Mouse (Mus musculus) liver, embryonic 11.5 days (tissue): ENCODE measurements around the gene Kcnj3. TPM values are rescaled to one million over a fixed set of nuclear protein-coding genes. Genes with fewer than 3 reads are reported as not detected.

Experiments used
- ATAC-seq: fragments of 200-750 bp; cut with Nextera tagmentation; replicated peaks from 2 replicates; pipeline ENCODE4 v1.8.0; 2017; ENCODE audit warnings: moderate number of reproducible peaks, mild to moderate bottlenecking, moderate TSS enrichment, moderate library complexity; ENCODE audit not compliant: low FRiP score
- DNase-seq: peaks from one replicate; pipeline ENCODE4 v3.0.0-alpha.2; 2017; ENCODE audit warnings: low spot score
- H3K27ac ChIP-seq: fragments of 300-500 bp; sonication (generic); 2 replicates; pipeline ENCODE4 v1.5.1; 2014; ENCODE audit warnings: mild to moderate bottlenecking, low read depth, low read length, control low read depth
- H3K27me3 ChIP-seq: fragments of 300-500 bp; sonication (generic); replicated peaks from 2 replicates; pipeline ENCODE4 v1.6.1; 2014; ENCODE audit warnings: low read length, mixed read lengths; ENCODE audit not compliant: control insufficient read depth, insufficient read depth
- H3K36me3 ChIP-seq: fragments of 300-500 bp; sonication (generic); 2 replicates; pipeline ENCODE4 v1.6.1; 2014; ENCODE audit warnings: mild to moderate bottlenecking, low read length, moderate library complexity, mixed read lengths; ENCODE audit not compliant: control insufficient read depth, insufficient read depth
- H3K4me1 ChIP-seq: fragments of 300-500 bp; sonication (generic); replicated peaks from 2 replicates; pipeline ENCODE4 v1.6.1; 2014; ENCODE audit warnings: low read length, mixed read lengths; ENCODE audit not compliant: control insufficient read depth, insufficient read depth
- H3K4me2 ChIP-seq: fragments of 300-500 bp; sonication (generic); 2 replicates; pipeline ENCODE4 v1.6.1; 2014; ENCODE audit warnings: mild to moderate bottlenecking, control low read depth, moderate library complexity
- H3K4me3 ChIP-seq: fragments of 300-500 bp; sonication (generic); 2 replicates; pipeline ENCODE4 v1.5.1; 2014; ENCODE audit warnings: low read depth, low read length, control low read depth
- H3K9ac ChIP-seq: fragments of 300-500 bp; sonication (generic); 2 replicates; pipeline ENCODE4 v1.6.1; 2014; ENCODE audit warnings: low read depth, low read length, control low read depth
- H3K9me3 ChIP-seq: fragments of 300-500 bp; sonication (generic); 2 replicates; pipeline ENCODE4 v1.6.1; 2016; ENCODE audit warnings: low read length, inconsistent platforms, mixed read lengths; ENCODE audit not compliant: control insufficient read depth
- WGBS: fragments of 180-500 bp; shearing (Covaris S2); extraction: QIAGEN DNeasy Blood & Tissue Kit; methylation state at CpG from one replicate; pipeline ENCODE4 v1.1.7; 2014; 5-methylcytosine and 5-hydroxymethylcytosine counted together
- polyA plus RNA-seq: library from polyadenylated mRNA; unstranded; fragments of >200 nt; fragmentation: Nextera tagmentation; extraction: Ambion mirVana; gene quantifications from 2 replicates; pipeline ENCODE4 v1.2.1, GENCODE M21; 2014

Kcnj3 gene
- polyA plus RNA-seq, 1 experiment from 2014 or later = 0.53 TPM

- Histone ChIP-seq H3K9me3 (no peaks in the 10 kb centered on the region), H3K27ac (no peak overlapping the region), H3K4me3 (no peak overlapping the region), H3K36me3 (no peaks in the 10 kb centered on the region), H3K4me1 (no peaks in the 10 kb centered on the region), H3K9ac (no peak overlapping the region), H3K4me2 (no peak overlapping the region), H3K27me3 (no peaks in the 10 kb centered on the region)
- no peak for ATAC-seq
- DNase-seq = no peak
These were observed 111.8 kb downstream of the Kcnj3 start for GRCm38 (mm10) chr2:55547612-55548011.

- Histone ChIP-seq H3K9me3 (no peaks in the 10 kb centered on the region), H3K4me2 (no peak overlapping the region), H3K27me3 (no peaks in the 10 kb centered on the region), H3K4me1 (no peaks in the 10 kb centered on the region), H3K27ac (no peak overlapping the region), H3K4me3 (no peak overlapping the region), H3K9ac (no peak overlapping the region), H3K36me3 (no peaks in the 10 kb centered on the region)
- 76% methylated on average over 4 of the region's 4 CpGs for WGBS
- no peak for ATAC-seq
- no peak for DNase-seq
These were observed 122.7 kb downstream of the Kcnj3 start for GRCm38 (mm10) chr2:55558368-55558985.

GRCm38 (mm10) chr2:55569291-55569690 lies 133.5 kb downstream of the Kcnj3 start:
- no peak overlapping the region for H3K27ac ChIP-seq
- no peak for DNase-seq
- no peaks in the 10 kb centered on the region for H3K36me3 ChIP-seq
- H3K4me3 ChIP-seq = no peak overlapping the region
- H3K9me3 ChIP-seq = no peaks in the 10 kb centered on the region
- WGBS = 84% methylated on average over 7 of the region's 7 CpGs
- no peaks in the 10 kb centered on the region for H3K4me1 ChIP-seq
- no peak overlapping the region for H3K9ac ChIP-seq
- no peak overlapping the region for H3K4me2 ChIP-seq
- ATAC-seq = no peak
- H3K27me3 ChIP-seq = no peaks in the 10 kb centered on the region

DNA sequence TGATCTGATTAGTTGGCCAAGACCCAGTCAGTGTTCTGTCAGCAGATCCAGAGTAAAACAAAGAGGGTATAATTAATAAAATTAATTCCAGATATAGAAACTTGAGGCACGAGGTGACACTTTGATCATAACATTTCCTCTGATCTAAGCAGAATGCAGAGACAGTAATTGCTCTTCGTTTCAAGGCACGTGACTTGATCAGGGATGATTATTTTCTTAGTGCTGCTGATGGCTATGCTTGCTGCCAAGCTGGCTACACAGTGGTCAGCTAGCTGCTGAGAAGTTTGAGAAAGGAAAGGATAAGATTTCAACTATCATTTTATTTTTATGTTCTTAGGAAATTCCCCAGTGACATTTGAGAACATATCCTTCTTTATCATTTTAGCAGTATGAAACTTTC lies 135.7 kb downstream of the Kcnj3 start:
- no peak for DNase-seq
- Histone ChIP-seq H3K4me2 (no peak overlapping the region), H3K9ac (no peak overlapping the region), H3K9me3 (no peaks in the 10 kb centered on the region), H3K27ac (no peak overlapping the region), H3K4me1 (no peaks in the 10 kb centered on the region), H3K36me3 (no peaks in the 10 kb centered on the region), H3K4me3 (no peak overlapping the region), H3K27me3 (no peaks in the 10 kb centered on the region)
- WGBS = 76% methylated on average over 3 of the region's 3 CpGs
- no peak for ATAC-seq

GRCm38 (mm10) chr2:55580286-55580685 lies 144.5 kb downstream of the Kcnj3 start:
- Histone ChIP-seq H3K9ac (no peak overlapping the region), H3K27ac (no peak overlapping the region), H3K4me3 (no peak overlapping the region), H3K9me3 (no peaks in the 10 kb centered on the region), H3K36me3 (no peaks in the 10 kb centered on the region), H3K4me2 (no peak overlapping the region), H3K4me1 (no peaks in the 10 kb centered on the region), H3K27me3 (no peaks in the 10 kb centered on the region)
- 77% methylated on average over 2 of the region's 2 CpGs for WGBS
- DNase-seq = no peak
- no peak for ATAC-seq

DNA sequence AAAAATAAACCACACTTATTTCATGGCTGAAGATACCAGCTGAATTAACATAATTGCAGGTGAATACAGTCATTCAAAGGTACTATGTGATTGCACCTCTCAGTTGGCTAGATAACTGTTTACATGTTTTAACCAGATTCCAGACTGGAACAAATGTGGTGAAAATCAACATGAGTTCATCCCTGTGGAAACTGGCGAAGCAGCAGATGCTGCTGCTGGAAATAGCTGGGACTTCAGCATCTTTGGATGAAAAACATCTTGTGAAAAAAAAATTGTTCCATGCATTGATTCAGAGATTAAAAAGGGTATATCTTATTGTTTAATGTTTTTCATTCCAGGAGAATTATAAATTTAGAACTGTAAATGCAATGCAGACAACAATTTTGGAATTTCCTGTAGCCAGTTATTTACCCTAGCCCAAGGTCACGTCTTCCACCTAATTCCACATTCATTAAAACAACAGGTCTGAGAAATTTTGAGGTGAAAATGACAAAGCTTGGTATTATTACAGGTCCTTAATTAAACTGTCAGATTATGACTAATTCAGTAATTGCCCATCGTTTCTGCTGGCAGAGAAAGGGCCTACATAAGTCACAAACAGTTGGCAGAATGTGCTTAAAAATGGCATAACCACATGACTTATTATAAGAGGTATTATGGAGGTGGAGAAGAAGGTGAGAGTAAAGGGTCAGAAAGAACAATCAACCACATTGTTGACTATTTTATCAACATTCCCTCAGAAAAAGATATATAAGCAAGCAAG lies 155.6 kb downstream of the Kcnj3 start:
- no peaks in the 10 kb centered on the region for H3K36me3 ChIP-seq
- WGBS = 72% methylated on average over 3 of the region's 3 CpGs
- H3K9ac ChIP-seq = no peak overlapping the region

More for the DNA sequence above, 155.6 kb downstream of the Kcnj3 start:
- Histone ChIP-seq H3K9me3 (no peaks in the 10 kb centered on the region), H3K4me1 (no peaks in the 10 kb centered on the region), H3K27me3 (no peaks in the 10 kb centered on the region), H3K4me3 (no peak overlapping the region), H3K27ac (no peak overlapping the region), H3K4me2 (no peak overlapping the region)
- no peak for ATAC-seq
- no peak for DNase-seq
